Mouse (Mus musculus) B cell, adult (primary cell): Measurements from ENCODE around the gene Tns1. TPM values are rescaled to one million over a fixed set of nuclear protein-coding genes. Genes with fewer than 3 reads are reported as not detected.

Experiments
- total RNA-seq: library from RNA; stranded (reverse); gene quantifications from 4 replicates; pipeline ENCODE4 v1.2.4, GENCODE M21; 2023; ENCODE audit not compliant: inconsistent age

The Tns1 gene
- 3.8 to 6.9 TPM (median 5.7 TPM) in 4 replicates for total RNA-seq

GRCm38 (mm10) chr1:74124021-74124981 lies at the start of gene Tns1:
Tns1 (minus strand) TSS chr1:74124449.

GRCm38 (mm10) chr1:74153461-74154184 lies 29.4 kb upstream of the Tns1 start, which contains the start of gene Cxcr2:
Cxcr2 (plus strand) TSS chr1:74153989.

GRCm38 (mm10) chr1:74124991-74125552 lies 823 bp upstream of the Tns1 start, which contains the start of gene Rufy4:
Rufy4 (plus strand) TSS chr1:74125541.

Other genes starting within 250 kb of the Tns1 start
- gene Rufy4, start 1.1 kb upstream of the Tns1 start, total RNA-seq: 0.22 TPM in 1 of 4 replicates, not detected in the others
- gene Cxcr2, start 29.5 kb upstream of the Tns1 start, total RNA-seq: 0.15 TPM in 1 of 4 replicates, not detected in the others
- not detected in 4 replicates for gene Cxcr1, start 70.2 kb upstream of the Tns1 start, total RNA-seq
- gene Arpc2, start 111.6 kb upstream of the Tns1 start, total RNA-seq: 412 to 422 TPM (median 418 TPM) in 4 replicates
- 1.2 to 2.0 TPM (median 1.5 TPM) in 4 replicates for gene Gpbar1, start 154.1 kb upstream of the Tns1 start, total RNA-seq
- 110 to 122 TPM (median 111 TPM) in 4 replicates for gene Aamp, start 160.3 kb upstream of the Tns1 start, total RNA-seq
- 17.8 to 25.0 TPM (median 21.2 TPM) in 4 replicates for gene Pnkd, start 160.5 kb upstream of the Tns1 start, total RNA-seq
- gene Tmbim1, start 181.2 kb upstream of the Tns1 start, total RNA-seq: 3.2 to 4.3 TPM (median 3.7 TPM) in 4 replicates
- not detected in 4 replicates for gene Catip, start 237.7 kb upstream of the Tns1 start, total RNA-seq